Mouse (Mus musculus): ENCODE measurements around the gene Zbtb39. TPM values are rescaled to one million over a fixed set of nuclear protein-coding genes. Genes with fewer than 3 reads are reported as not detected.
A peak's percentile ranks its signal among the peaks of the same experiment; 100 is the strongest.
"Not testable (repeated sequence)": the region's sequence is repeated elsewhere in the genome, so short reads cannot be mapped to it uniquely, and the experiment has no call there.

Gene Zbtb39
- polyA plus RNA-seq, 1 experiment from 2014 or later: 0.82 TPM

DNA sequence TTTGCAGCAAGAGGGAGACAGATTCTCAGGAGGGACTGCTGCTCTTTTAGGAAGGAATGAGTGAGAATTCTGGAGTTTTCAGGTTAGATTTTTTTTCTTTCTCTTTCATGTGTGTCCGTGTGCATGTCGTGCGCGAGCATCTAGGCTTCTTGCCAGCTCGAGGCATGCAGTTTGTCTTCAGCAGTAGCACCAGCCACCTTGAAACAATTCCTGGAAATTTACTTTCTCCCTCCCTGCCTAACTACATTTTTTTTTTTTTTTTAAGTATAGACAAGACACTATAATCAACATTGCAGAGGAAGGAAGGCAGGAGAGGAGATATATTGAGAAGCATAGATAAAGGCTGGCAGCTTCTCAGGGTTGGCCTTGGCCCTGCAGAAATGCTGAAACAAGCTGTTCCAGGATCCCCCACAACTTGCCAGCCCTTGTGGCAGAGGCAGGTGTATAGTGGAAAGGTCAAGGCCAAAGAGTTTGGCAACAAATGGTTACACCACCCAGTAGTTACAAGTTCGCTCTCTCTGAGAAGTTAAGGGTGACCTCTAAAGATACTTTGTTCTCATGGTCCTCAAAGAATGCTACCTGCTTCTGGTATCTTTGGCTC lies 15.3 kb downstream of the Zbtb39 start:
- H3K9ac ChIP-seq: no peak overlapping the region

DNA sequence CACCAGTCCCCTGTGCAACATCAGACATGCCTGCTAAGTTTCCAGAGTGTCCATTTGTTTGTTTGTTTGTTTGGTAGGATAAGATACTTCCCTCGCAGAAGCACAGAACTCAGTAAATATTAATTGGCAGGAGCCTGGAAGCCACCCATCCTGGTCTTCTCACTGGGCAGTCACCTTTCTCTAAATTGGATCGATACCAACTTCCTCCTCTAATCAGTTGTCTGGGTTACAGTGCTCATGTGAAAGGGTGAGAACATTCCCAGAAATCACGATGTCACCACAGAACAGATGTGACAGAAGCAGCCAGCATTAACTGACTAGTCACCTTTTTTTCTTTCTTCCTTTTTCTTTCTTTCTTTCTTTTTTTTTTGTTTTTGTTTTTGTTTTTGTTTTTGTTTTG lies 15.9 kb downstream of the Zbtb39 start:
- Histone ChIP-seq H3K4me1 (replicated peaks) (peaks cover 29% of the 10 kb centered on the region), H3K9me3 (replicated peaks) (no peaks in the 10 kb centered on the region), H3K4me2 (no peak overlapping the region), H3K4me3 (replicated peaks) (no peak overlapping the region), H3K27me3 (no peaks in the 10 kb centered on the region), H3K36me3 (replicated peaks) (no peaks in the 10 kb centered on the region), H3K27ac (replicated peaks) (0 out of 2 replicates have a peak overlapping the region, but pooled peaks have one; percentile 19), H3K9ac (no peak overlapping the region)
- WGBS (ENCODE audit: insufficient replicate concordance): 31% methylated on average over 3 of the region's 3 CpGs
- no peak for ATAC-seq (ENCODE audit: insufficient read depth)

More for the DNA sequence above, 15.3 kb downstream of the Zbtb39 start:
- no peak overlapping the region for H3K4me3 ChIP-seq (replicated peaks)
- H3K9me3 ChIP-seq (replicated peaks): no peaks in the 10 kb centered on the region
- no peak overlapping the region for H3K27ac ChIP-seq (replicated peaks)
- H3K27me3 ChIP-seq: no peaks in the 10 kb centered on the region
- peaks cover 35% of the 10 kb centered on the region for H3K4me1 ChIP-seq (replicated peaks)
- WGBS (ENCODE audit: insufficient replicate concordance): 34% methylated on average over 6 of the region's 6 CpGs
- H3K36me3 ChIP-seq (replicated peaks): no peaks in the 10 kb centered on the region
- no peak for ATAC-seq (ENCODE audit: insufficient read depth)
- H3K4me2 ChIP-seq: no peak overlapping the region

DNA sequence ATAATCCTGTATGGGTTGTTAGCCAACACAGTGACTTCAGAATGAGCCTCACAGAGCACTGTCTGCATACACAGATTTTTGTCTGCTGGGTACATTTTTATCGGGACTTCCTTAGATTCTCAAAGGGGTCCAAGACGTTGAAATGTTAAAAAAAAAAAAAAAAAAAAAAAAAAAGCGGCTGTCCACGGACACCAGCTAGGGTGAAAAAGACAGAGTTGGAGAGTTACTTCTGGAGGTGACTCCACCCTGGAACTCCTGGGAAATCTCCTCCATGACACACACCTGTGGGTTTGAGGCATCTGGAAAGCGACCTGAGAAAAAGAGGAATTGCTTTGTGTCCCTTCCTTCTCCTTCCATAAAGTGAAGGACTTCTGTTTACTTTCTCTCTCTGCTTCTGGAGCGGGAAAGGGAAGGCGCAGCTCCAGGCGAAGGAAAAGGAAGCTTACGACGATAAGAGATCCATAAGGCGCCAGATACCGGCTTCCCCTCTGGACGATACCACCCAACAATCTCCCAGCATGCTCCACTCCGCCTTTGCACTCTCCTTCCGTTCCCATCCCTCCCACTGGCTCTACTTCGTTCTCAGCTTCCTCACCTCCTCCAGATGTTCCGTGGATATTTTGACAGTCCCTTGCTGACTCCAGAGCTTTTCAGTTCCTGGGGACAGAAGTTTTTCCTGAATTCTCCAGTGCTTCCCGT lies 16.6 kb downstream of the Zbtb39 start:
- Histone ChIP-seq H3K36me3 (replicated peaks) (no peaks in the 10 kb centered on the region), H3K4me3 (replicated peaks) (no peak overlapping the region), H3K9ac (no peak overlapping the region), H3K27me3 (no peaks in the 10 kb centered on the region), H3K4me2 (peak overlapping the region; percentile 52), H3K27ac (replicated peaks) (no peak overlapping the region), H3K9me3 (replicated peaks) (no peaks in the 10 kb centered on the region), H3K4me1 (replicated peaks) (peaks cover 28% of the 10 kb centered on the region)
- ATAC-seq (ENCODE audit: insufficient read depth): peak; percentile 13; the same call in 1 of the 2 replicates
- WGBS (ENCODE audit: insufficient replicate concordance): 17% methylated on average over 17 of the region's 18 CpGs

DNA sequence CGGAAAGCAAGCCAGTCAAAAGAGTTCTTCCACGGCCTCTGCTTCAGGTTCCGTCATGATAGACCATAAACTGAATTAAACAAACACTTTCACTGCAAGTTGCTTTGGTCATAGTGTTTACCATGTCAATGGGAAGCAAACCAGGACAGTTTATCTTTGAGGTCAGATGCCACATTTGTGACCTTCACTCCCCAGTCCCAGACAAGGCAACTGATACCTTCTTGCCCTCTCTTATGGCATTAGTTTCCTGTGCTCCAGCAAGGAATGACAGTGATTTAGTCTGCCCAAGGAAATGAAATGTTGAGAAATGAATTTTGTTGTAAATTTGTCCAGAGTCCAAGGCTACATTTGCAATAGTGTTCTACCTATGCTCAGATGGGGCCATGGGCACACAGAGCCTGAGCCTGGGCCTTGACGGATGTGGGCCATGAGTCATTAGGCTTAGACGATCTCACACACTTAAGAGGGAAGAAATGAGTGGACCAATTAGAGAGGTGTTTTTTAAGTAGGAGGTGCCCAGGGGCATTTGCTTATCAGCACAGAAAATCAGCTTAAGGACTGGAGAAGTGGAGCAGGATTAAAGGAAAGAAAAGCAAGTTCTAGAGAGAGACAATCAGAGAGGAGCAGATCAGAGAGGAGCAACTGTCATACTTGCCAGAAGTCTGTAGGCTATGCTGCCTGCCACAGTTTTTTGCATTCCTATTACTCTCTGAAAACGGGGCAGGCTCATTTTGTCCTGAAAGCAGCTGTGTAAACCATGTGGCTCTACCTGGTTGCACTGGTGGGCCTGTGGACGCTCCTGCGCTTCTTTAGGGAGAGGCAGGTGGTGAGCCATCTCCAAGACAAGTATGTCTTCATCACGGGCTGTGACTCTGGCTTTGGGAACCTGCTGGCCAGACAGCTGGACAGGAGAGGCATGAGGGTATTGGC lies 20.1 kb downstream of the Zbtb39 start, which contains the start of the genes Rdh1 and Rdh16f1:
Gene Rdh1 (plus strand): TSS at position 541 of the 930 bp plus-strand sequence.
Gene Rdh16f1 (plus strand): TSS at position 607 of the 930 bp plus-strand sequence.
- Histone ChIP-seq H3K27me3 (no peaks in the 10 kb centered on the region), H3K27ac (replicated peaks) (0 out of 2 replicates have a peak within 1 kb of the TSS, but pooled peaks have one; percentile 5), H3K36me3 (replicated peaks) (no peaks in the 10 kb centered on the region), H3K4me2 (no peak within 1 kb of the TSS), H3K4me3 (replicated peaks) (no peak within 1 kb of the TSS), H3K9ac (no peak within 1 kb of the TSS), H3K4me1 (replicated peaks) (peaks cover 26% of the 10 kb centered on the region), H3K9me3 (replicated peaks) (no peaks in the 10 kb centered on the region)
- 52% methylated on average over 9 of the region's 9 CpGs for WGBS (ENCODE audit: insufficient replicate concordance)
- 0 out of 2 replicates have a peak, but pooled peaks have one; percentile 30 for ATAC-seq (ENCODE audit: insufficient read depth)

DNA sequence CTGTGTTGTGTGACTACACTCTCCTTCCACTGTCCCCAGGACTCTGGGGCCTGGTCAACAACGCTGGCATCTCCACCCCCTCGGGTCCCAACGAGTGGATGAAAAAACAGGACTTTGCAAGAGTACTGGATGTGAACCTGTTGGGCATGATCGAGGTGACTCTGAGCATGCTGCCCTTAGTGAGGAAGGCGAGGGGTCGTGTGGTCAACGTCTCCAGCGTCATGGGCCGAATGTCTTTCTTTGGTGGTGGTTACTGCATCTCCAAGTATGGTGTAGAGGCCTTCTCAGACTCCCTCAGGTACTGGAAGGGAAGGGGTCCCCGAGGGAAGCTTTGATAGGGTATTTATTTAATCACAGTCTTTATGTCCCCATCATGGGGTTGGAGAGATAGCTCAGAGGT lies 23.6 kb downstream of the Zbtb39 start:
- H3K9me3 ChIP-seq (replicated peaks); H3K36me3 ChIP-seq (replicated peaks); ATAC-seq (ENCODE audit: insufficient read depth); H3K4me3 ChIP-seq (replicated peaks); H3K27ac ChIP-seq (replicated peaks); H3K4me2 ChIP-seq; H3K9ac ChIP-seq; H3K27me3 ChIP-seq: not testable (repeated sequence)
- 58% methylated on average over 10 of the region's 10 CpGs for WGBS (ENCODE audit: insufficient replicate concordance)
- peaks cover 12% of the 10 kb centered on the region; the same call in 1 of the 2 replicates for H3K4me1 ChIP-seq (replicated peaks)

DNA sequence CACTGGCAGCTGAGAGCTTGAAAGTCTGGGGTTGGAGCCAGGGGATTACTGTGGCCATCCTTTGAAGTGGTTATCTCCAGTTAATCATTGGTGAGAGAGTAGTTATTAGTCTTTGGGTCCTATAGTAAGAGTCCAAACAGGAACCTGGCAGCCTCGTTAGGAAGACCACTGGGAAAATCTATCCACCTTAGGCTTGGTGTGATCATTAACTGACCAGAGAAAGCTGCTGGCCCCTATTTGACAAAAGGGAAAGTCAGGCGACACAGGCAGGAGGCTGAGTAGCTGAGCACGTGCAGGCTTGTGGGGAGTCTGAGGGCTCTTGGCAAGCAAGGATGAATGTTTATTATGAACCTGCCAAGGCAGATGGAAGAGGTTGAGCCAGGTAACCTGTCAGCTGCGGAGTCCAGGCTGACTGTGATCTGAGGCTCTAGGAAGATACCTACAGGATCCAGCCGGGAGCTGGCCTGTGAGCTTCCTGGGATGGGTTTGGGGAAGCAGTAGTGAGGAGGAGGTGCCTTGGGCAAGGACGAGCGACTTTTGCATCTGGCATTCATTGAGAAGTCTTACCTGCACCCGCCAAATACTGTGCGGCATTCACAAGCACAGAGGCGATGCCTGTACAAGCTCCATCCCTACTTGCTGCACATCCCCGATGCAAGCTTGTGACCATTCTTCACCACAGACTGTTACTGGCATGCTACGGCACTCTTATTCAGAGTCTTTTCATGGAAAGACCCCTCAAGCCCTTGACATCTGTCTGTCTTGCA lies 24.8 kb downstream of the Zbtb39 start:
- H3K9me3 ChIP-seq (replicated peaks): no peaks in the 10 kb centered on the region
- no peak overlapping the region for H3K4me3 ChIP-seq (replicated peaks)
- H3K36me3 ChIP-seq (replicated peaks): no peaks in the 10 kb centered on the region
- H3K27me3 ChIP-seq: no peaks in the 10 kb centered on the region
- peak overlapping the region; percentile 10; the same call in 1 of the 2 replicates for H3K4me2 ChIP-seq
- H3K4me1 ChIP-seq (replicated peaks): peaks cover 7% of the 10 kb centered on the region; the same call in 1 of the 2 replicates
- H3K27ac ChIP-seq (replicated peaks): peak overlapping the region; percentile 65
- H3K9ac ChIP-seq: no peak overlapping the region
- peak; percentile 71 for ATAC-seq (ENCODE audit: insufficient read depth)
- 53% methylated on average over 12 of the region's 12 CpGs for WGBS (ENCODE audit: insufficient replicate concordance)

DNA sequence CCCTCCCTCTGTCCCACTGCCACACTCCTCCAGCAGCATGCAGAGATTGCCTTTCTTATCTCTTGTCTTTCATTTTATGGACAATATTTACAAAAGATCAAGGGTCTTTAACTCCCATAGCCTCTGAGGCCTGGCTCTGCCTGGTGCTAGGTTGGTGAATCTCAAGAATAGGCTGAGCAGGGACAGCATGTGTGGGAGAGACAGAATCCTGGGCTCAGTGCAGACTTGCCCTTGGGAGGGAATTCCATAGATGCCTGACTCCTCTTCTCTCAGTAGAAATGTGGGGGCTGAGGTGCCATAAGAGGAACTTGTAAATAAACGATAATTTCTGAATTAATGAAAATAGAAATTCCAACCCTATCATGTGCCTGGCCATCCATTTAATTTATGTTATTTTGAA lies 27.2 kb downstream of the Zbtb39 start:
- no peak overlapping the region for H3K27ac ChIP-seq (replicated peaks)

DNA sequence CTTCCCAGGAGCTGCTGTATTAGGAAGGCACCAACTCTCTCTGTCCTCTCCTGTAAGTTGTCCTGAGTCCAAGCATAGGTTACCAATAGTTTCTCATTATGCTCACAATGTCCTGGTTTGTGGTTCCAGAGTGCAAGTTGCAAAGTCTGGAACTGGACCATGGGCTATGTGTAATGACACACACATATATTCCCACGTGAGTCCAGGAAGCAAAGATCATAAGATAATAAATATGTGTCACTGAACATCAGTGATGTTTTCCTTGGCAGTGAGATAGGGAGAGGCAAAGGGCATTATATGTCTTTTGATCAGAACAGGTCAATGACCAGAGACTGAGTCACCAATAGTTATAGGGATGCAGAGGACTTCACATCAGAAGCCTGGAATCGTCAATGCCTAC lies 36.7 kb downstream of the Zbtb39 start, which contains the start of gene Rdh9:
Gene Rdh9 (plus strand): TSS at position 376 of the 400 bp plus-strand sequence.
- no peak within 1 kb of the TSS for H3K27ac ChIP-seq (replicated peaks)
- H3K36me3 ChIP-seq (replicated peaks): no peaks in the 10 kb centered on the region
- no peaks in the 10 kb centered on the region for H3K27me3 ChIP-seq
- no peak within 1 kb of the TSS for H3K9ac ChIP-seq
- no peak within 1 kb of the TSS for H3K4me2 ChIP-seq
- H3K9me3 ChIP-seq (replicated peaks): no peaks in the 10 kb centered on the region
- H3K4me1 ChIP-seq (replicated peaks): no peaks in the 10 kb centered on the region
- peak; percentile 28; the same call in 1 of the 2 replicates for ATAC-seq (ENCODE audit: insufficient read depth)
- no peak within 1 kb of the TSS for H3K4me3 ChIP-seq (replicated peaks)
- WGBS (ENCODE audit: insufficient replicate concordance): 42% methylated on average over 2 of the region's 2 CpGs

More for the DNA sequence above, 27.2 kb downstream of the Zbtb39 start:
- no peak for ATAC-seq (ENCODE audit: insufficient read depth)
- Histone ChIP-seq H3K27me3 (no peaks in the 10 kb centered on the region), H3K4me1 (replicated peaks) (peaks cover 7% of the 10 kb centered on the region; the same call in 1 of the 2 replicates), H3K4me3 (replicated peaks) (no peak overlapping the region), H3K9ac (no peak overlapping the region), H3K36me3 (replicated peaks) (no peaks in the 10 kb centered on the region), H3K9me3 (replicated peaks) (no peaks in the 10 kb centered on the region), H3K4me2 (no peak overlapping the region)
- WGBS (ENCODE audit: insufficient replicate concordance): 62% methylated on average over 1 of the region's 1 CpGs

DNA sequence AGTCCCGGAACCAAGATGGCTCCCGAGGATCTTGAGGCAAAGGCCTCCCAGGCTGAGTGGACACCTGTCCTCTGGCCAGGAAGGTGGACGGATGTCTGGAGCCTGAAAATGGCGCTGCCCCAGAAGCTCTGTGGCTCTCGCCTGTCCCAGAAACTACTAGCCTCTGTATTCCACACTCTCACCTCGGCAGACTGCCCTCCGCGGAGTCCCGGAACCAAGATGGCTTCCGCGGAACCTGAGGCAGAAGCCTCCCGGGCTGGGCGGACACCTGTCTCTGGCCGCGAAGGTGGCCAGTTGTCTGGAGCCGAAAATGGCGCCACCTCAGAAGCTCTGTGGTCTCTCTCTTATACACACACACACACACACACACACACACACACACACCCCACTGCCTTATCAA lies 43.0 kb downstream of the Zbtb39 start:
- H3K4me2 ChIP-seq; H3K36me3 ChIP-seq (replicated peaks); H3K27me3 ChIP-seq; H3K9ac ChIP-seq; H3K27ac ChIP-seq (replicated peaks); H3K9me3 ChIP-seq (replicated peaks); ATAC-seq (ENCODE audit: insufficient read depth); H3K4me1 ChIP-seq (replicated peaks); H3K4me3 ChIP-seq (replicated peaks): not testable (repeated sequence)
- 74% methylated on average over 17 of the region's 17 CpGs for WGBS (ENCODE audit: insufficient replicate concordance)

DNA sequence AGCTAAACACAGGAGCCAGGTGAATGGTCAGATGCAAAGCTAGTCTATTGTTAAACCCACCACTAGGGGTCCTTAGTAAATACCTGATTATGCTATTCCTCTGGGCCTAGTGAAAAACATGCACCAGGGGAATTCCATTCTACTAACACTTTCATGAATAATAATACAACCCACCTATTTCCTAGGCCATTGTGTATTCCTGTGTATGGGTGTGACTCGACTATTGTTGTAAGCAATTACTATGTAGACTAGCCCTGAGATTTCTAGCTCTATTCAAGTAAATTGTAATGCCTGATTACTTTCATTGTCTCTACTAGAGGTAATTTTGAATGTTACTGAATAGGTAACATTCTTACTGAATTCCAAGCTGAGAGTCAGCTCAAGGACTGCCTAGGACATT lies 46.1 kb downstream of the Zbtb39 start:
- H3K4me1 ChIP-seq (replicated peaks); ATAC-seq (ENCODE audit: insufficient read depth); H3K9ac ChIP-seq; H3K27ac ChIP-seq (replicated peaks); H3K4me2 ChIP-seq; H3K27me3 ChIP-seq; H3K36me3 ChIP-seq (replicated peaks); H3K4me3 ChIP-seq (replicated peaks); H3K9me3 ChIP-seq (replicated peaks): not testable (repeated sequence)
- 56% methylated on average over 1 of the region's 1 CpGs for WGBS (ENCODE audit: insufficient replicate concordance)

Data from liver, embryonic 15.5 days (tissue).